10 mouse cellular contexts compared by ENCODE assay signal in genomic region chr13:58177511-58178208, GRCm38 (mm10). TPM values are rescaled to one million over a fixed set of nuclear protein-coding genes. Genes with fewer than 3 reads are reported as not detected.
DNase-seq lines count a peak whose midpoint lies in the region; ATAC-seq and TF ChIP-seq lines count a peak whose summit lies in the region.
"Had no signal": no experiment of that assay in that cellular context is flagged by ENCODE, and none has a peak within 500 bp of the region (broad histone marks: within the 10 kb centered on the region; RNA-seq: fewer than 3 reads in every experiment).

No protein-coding gene starts in this region.

- H3K27me3 ChIP-seq in hindbrain, postnatal 0 days (ENCODE audit: insufficient read depth, low read length): no peaks in the 10 kb centered on the region
- H3K27me3 ChIP-seq in forebrain, embryonic 13.5 days: no peaks in the 10 kb centered on the region
- H3K27me3 ChIP-seq: stomach, embryonic 15.5 days had no signal

- no peak for ATAC-seq in hindbrain, postnatal 0 days
- ATAC-seq in forebrain, embryonic 13.5 days: no peak

- H3K9ac ChIP-seq in hindbrain, postnatal 0 days (replicated peaks; ENCODE audit: low read length): no peak overlapping the region
- no peak overlapping the region for H3K9ac ChIP-seq in forebrain, embryonic 13.5 days
- H3K9ac ChIP-seq: stomach, embryonic 15.5 days had no signal

- no peak overlapping the region for H3K27ac ChIP-seq in hindbrain, postnatal 0 days
- H3K27ac ChIP-seq in forebrain, embryonic 13.5 days: no peak overlapping the region
- H3K27ac ChIP-seq: macrophage; stomach, embryonic 15.5 days had no signal

- WGBS in hindbrain, postnatal 0 days: 76% methylated on average over 9 of the region's 9 CpGs
- WGBS in forebrain, embryonic 13.5 days: 92% methylated on average over 9 of the region's 9 CpGs

- H3K9me3 ChIP-seq in hindbrain, postnatal 0 days (ENCODE audit: low read length): no peaks in the 10 kb centered on the region
- no peaks in the 10 kb centered on the region for H3K9me3 ChIP-seq in forebrain, embryonic 13.5 days (replicated peaks)
- H3K9me3 ChIP-seq: stomach, embryonic 15.5 days had no signal

- DNase-seq in CD8-positive naive resting alpha-beta T cell, adult 2 months (ENCODE audit: low read depth in 2 of 2, low spot score in 2 of 2): peak; percentile 100
- peak; percentile 99 to 100 for DNase-seq in adrenal gland, adult (ENCODE audit: inconsistent age in 2 of 2, low spot score in 1 of 2)
- peak; percentile 100 for DNase-seq in frontal cortex, postnatal 36 days (ENCODE audit: low spot score in 2 of 2)
- DNase-seq in layer of hippocampus, adult 11-12 months (ENCODE audit: low spot score): peak; percentile 100
- peak; percentile 97 for DNase-seq in lung, postnatal 36 days
- peak; percentile 89 to 95 for DNase-seq in thymus, postnatal 36 days
- no peak for DNase-seq in hindbrain, postnatal 0 days (ENCODE audit: low spot score)

- no peak overlapping the region for H3K4me2 ChIP-seq in hindbrain, postnatal 0 days (ENCODE audit: low read depth, low read length)
- no peak overlapping the region for H3K4me2 ChIP-seq in forebrain, embryonic 13.5 days
- H3K4me2 ChIP-seq: stomach, embryonic 15.5 days had no signal

- no peak overlapping the region for H3K4me3 ChIP-seq in hindbrain, postnatal 0 days (ENCODE audit: low read length)
- H3K4me3 ChIP-seq in forebrain, embryonic 13.5 days: no peak overlapping the region
- H3K4me3 ChIP-seq: stomach, embryonic 15.5 days had no signal

- H3K4me1 ChIP-seq in hindbrain, postnatal 0 days (ENCODE audit: insufficient read depth, low read length): no peaks in the 10 kb centered on the region
- H3K4me1 ChIP-seq in forebrain, embryonic 13.5 days: no peaks in the 10 kb centered on the region
- H3K4me1 ChIP-seq: stomach, embryonic 15.5 days had no signal

- no peak for TF ChIP-seq CTCF in hindbrain, postnatal 0 days (IDR thresholded peaks at IDR 0.05; ENCODE audit: low read depth)

- H3K36me3 ChIP-seq in hindbrain, postnatal 0 days (ENCODE audit: insufficient read depth, low read length): peaks cover 29% of the 10 kb centered on the region
- H3K36me3 ChIP-seq in forebrain, embryonic 13.5 days (ENCODE audit: poor library complexity, severe bottlenecking): peaks cover 81% of the 10 kb centered on the region

RNA-seq across cellular contexts. Expression of gene Idnk, which starts 20.2 kb away (rescaled TPM):
- 20.2 and 20.6 TPM in 2 replicates for total RNA-seq in hindbrain, postnatal 0 days (2014; rRNA removed)
- 52.5 and 55.3 TPM in 2 replicates for polyA plus RNA-seq in hindbrain, postnatal 0 days (2015; fragmentation: Nextera tagmentation; extraction: Ambion mirVana)
- polyA plus RNA-seq in forebrain, embryonic 13.5 days (2015; fragmentation: Nextera tagmentation; extraction: Ambion mirVana): 66.5 and 73.2 TPM in 2 replicates

RNA-seq across cellular contexts. Expression of gene Ubqln1, which starts 37.8 kb away (rescaled TPM):
- total RNA-seq in hindbrain, postnatal 0 days (2014; rRNA removed): 243 and 285 TPM in 2 replicates
- 106 and 111 TPM in 2 replicates for polyA plus RNA-seq in hindbrain, postnatal 0 days (2015; fragmentation: Nextera tagmentation; extraction: Ambion mirVana)
- 123 TPM in 2 replicates for polyA plus RNA-seq in forebrain, embryonic 13.5 days (2015; fragmentation: Nextera tagmentation; extraction: Ambion mirVana)

RNA-seq across cellular contexts. Expression of gene Hnrnpa0, which starts 49.3 kb away (rescaled TPM):
- 178 and 184 TPM in 2 replicates for total RNA-seq in hindbrain, postnatal 0 days (2014; rRNA removed)
- polyA plus RNA-seq in hindbrain, postnatal 0 days (2015; fragmentation: Nextera tagmentation; extraction: Ambion mirVana): 56.8 and 64.4 TPM in 2 replicates
- 73.6 and 81.0 TPM in 2 replicates for polyA plus RNA-seq in forebrain, embryonic 13.5 days (2015; fragmentation: Nextera tagmentation; extraction: Ambion mirVana)
